Mouse (Mus musculus) frontal cortex, postnatal 36 days (tissue): ENCODE results near the gene Ppp1r18.
"Not testable (repeated sequence)": the region's sequence is repeated elsewhere in the genome, so short reads cannot be mapped to it uniquely, and the experiment has no call there.

Source experiments
- DNase-seq, 2 experiments: peaks; one replicate each; pipeline ENCODE4 v3.0.0; 2022; ENCODE audit warnings: low spot score in 2 of 2

Gene Ppp1r18

DNA sequence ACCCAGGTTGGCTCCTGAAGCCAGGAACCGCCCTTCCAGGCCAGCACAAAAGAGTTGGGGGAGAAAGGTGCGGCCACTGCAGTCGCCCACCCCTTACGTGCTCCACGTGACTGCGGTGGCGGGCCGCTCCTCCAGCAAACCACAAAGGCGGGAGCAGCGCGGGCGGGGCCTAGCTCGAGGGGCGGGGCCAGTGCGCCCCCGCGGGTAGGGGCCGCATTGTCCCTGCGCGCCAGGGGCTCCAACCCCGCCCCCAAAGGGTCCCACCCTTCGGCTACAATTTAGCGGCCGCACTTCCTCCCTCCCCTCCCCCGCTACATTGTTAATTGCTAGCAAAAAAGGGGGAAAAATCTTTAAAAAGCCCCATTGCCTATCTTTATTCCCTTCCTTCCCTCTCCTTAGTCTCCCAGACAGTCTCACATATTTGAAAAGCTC, 28.4 kb upstream of the Ppp1r18 start:
- DNase-seq: peak; percentile 77 to 80

DNA sequence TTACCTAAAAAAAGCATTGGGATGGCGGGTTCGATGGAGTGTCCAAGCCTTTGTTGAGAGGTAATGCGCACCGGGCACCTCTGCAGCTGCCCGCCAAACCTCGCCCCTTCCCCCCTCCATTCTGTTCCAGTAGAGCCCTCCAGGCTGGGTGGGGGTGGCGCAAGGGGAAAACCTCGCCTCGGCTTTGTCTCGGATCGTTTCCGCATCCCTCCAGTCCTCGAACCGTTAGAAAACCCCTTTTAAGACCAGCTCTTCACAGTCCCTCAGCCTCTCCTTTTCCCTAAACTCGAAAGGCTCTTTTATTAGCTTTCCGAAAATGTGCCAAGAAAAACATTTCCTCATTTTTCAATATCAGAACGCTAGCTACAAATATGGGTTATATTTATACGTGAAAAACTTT, 27.9 kb upstream of the Ppp1r18 start:
- DNase-seq: peak; percentile 45 to 52

DNA sequence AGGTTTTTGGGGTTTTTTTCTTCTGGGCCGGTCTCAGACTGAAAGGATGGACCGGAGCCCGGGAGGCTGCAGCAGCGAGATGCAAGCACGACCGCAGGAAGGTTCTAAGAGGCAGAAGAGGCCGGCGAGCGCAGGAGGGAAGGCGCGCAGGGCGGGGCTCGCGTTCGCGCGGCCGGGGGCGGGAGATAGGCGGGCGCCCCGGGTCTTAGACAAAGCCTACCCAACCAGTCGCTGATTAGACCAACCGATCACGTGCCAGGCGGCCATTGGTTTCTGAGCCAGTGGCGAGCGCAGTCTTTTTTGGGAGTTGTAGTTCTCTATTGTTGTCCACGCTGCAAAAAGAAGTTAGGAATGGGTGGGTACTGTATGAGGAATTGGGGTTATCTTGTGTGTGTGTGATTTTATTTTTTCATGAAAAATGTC, 27.3 kb upstream of the Ppp1r18 start, which contains the start of gene Tubb5:
TSS of gene Tubb5 (minus strand) at position 185 of the 423 bp plus-strand sequence.
- peak; percentile 96 to 98 for DNase-seq

DNA sequence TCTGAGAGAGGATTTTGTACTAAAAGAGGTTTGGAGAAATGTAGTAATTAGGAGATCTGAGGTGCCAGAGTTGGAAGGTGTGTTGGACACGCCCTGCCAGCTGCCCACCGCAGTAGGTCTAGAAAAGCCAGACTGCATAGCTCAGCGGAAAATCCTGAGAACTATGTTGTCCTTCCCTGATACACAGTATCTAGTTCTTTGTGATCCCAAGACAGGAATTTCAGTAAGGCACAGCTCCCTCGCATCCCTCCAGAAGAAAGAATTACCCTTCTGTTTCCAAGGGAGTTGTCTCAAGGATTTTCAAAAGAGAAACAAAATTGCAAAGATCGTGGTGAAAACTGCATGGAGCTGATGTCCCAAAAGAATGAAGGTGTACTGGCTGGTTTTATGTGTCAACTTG, 26.8 kb upstream of the Ppp1r18 start:
- no peak for DNase-seq

DNA sequence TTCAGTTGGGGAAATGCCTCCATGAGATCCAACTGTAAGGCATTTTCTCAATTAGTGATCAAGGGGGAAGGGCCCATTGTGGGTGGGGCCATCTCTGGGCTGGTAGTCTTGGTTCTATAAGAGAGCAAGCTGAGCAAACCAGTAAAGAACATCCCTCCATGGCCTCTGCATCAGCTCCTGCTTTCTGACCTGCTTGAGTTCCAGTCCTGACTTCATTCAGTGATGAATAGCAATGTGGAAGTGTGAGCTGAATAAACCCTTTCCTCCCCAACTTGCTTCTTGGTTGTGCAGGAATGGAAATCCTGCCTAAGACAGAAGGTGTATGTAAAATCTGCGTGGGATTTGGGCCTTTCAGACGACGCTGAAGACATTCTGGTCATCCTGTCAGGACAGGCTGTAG, 26.4 kb upstream of the Ppp1r18 start:
- DNase-seq: not testable (repeated sequence)

DNA sequence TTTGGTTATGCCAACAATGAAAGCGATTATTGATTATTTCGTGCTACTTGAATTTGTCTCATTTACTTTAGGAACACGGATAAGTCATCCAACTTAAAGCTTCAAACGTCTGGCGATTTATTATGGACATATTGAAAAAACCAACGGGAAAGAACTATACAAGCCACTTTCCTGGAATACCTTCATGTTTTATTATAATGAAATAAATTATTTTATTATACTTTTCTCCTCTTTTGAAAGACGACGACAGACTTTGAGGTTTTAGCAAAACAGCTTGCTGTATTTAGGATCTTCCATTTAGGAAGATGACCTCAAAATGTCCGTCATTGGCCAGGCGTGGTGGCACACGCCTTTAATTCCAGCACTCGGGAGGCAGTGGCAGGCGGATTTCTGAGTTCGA, 24.8 kb upstream of the Ppp1r18 start:
- DNase-seq: no peak

DNA sequence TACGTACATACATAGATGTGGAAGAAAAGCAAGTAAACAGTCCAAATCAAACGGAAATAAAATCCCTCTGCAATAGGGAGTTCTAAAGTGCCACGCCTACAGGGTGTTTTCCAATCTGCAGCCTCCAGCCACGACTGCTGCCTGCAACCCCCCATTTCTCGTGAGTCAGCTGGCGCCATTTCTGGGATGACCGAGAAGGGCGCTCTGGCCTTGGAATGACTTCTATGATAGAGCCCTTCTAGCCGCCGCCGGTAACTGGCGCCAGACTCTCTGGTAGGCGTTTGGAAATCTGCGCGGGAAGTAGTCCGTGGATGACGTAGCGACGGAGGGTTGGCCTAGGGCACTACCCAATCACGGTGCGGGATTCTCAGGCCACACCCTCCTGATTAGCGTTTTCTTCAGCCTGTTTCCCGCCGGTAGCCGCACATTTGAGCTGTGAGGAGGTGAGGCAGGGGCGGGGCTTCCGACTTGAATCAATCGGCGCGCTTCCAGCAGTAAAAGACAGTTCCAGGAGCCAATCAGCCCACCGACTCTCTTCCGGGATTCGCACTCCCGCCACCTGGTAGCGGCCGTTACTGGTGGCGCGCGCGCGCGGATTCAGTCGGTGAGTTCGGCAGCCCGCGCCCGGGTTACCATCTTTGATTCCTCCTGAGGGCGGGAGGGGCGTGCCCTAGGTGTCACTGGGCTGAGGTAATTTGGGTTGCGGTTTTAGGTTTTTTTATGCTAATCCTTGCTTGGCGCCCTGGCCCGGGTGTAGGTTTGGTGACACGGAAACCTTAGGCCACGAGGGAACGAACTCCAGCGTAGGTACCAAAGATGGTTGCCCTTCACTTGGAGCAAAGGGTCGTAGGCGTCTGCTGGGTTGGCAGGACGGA, 24.1 kb upstream of the Ppp1r18 start, which contains the start of gene Mdc1:
TSS of gene Mdc1 (plus strand) at position 440 of the 875 bp plus-strand sequence.
- peak; percentile 99 to 100 for DNase-seq

DNA sequence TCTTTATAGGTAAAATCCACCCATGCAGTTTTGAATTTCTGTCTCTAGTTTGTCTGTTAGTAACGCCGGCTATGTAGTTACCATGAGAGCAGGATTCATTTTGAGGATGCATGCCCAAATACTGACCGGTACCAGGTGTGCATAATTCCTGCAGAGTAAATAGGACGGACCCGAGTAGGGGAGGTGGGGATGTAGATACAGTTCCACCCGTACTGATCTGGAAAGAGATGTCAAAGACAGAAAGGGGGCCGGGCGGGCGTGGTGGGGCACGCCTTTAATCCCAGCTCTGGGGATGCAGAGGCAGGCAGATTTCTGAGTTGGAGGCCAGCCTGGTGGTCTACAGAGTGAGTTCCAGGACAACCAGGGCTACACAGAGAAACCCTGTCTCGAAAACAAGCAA, 23.4 kb upstream of the Ppp1r18 start:
- no peak for DNase-seq

DNA sequence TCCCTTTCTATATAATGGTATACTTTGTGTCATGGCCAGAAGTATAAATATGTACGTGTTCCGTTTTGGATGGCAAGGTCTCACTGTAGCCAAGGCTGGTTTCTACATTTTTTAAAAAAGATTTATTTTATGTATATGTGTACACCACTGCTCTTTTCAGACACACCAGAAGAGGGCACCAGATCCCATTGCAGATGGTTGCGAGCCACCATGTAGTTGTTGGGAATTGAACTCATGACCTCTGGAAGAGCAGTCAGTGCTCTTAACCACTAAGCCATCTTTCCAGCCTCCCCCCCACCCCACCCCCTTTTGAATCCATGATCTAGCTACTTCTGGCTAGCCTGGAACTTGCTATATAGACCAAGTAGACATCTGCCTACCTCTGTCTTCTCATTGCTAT, 21.9 kb upstream of the Ppp1r18 start:
- no peak for DNase-seq

DNA sequence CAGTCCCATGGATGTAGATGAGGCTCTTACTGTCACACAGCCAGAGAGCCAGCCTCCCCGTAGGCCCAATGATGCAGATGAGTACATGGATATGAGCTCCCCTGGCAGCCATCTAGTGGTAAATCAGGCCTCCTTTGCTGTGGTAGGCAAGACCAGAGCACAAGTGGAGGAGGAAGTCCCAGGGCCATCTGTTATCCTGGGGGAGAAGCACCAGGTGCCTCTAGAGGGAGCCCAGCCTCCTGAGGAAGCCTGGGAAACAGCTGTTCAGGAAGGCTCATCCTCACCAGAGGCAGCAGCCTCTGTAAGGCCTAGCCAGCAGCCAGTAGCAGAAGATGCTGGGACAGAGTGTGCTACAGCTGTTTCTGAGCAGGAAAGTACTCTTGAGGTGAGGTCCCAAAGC, 17.3 kb upstream of the Ppp1r18 start:
- peak; percentile 47 to 51 for DNase-seq

DNA sequence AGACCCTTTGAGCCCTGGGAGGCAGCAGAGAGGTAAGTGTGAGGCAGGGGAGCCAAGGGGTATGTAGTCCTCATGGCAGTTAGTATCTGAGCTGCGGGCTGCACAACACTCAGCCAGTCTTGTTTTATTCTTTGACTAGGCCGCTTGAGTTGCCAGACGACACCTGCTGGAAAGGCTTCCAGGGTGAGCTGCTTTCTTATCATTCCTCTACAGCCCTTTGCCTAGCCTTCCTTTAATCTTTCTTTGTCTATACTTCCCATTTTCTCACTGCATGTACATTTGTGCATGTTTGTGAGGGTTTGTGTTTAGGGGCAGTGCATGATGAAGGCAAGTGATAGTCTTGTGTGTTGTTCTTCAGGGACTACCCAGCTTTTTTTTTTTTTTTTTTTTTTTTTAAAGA, 14.4 kb upstream of the Ppp1r18 start:
- no peak for DNase-seq

DNA sequence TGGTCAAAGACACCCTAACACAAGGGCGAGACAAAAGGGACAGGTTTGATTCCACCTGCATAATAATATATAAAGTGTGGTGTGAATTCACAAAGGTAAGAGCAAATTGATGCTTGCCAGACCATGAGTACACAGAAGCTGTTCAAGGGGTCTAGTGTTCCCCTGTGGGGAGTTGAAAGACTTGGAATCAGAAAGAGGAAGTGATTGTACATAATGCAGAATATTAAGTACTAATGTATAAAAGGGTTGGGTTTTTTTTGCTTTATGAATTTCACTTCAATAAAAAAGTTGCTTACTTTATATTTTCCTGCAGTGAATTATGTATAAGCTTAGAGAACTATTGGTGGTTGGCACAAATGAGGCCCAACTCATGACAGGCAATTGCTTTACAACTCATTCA, 6.0 kb upstream of the Ppp1r18 start:
- no peak for DNase-seq

DNA sequence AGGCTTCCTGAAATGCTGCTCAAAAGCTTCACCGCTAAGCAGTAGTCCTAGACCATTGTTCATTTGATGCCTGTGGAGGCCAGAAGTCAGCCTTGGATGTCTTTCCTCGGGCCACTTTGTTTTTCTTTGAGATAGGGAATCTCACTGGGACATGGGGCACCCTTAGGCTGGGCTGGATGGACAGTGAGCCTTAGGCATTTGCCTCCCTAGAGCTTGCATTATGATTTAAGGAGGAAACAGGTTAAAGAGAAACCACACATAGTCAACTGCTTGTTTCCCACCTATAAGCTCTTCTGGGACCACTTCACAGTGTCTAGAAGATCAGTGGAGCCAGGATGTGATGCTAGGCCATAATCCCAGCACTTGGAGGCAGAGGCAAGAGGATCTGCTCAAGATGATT, 5.6 kb upstream of the Ppp1r18 start:
- no peak for DNase-seq

DNA sequence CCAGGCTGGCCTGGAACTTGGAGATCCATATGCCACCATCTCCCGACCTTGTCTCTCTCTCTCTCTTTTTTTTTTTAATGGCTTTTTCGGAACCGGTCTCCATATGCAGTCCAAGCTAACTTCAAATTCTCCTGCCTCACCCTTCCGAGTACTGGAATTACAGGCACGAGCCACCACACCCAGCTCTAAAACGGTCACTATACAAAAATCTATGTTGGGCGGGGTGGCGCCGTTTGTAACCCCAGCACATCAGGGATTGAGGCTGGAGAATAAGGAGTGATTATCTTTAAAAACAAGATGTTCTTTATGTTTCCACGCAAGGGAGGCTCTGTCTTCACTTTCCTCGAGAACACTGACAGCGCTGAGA, 4.6 kb upstream of the Ppp1r18 start:
- DNase-seq: no peak

DNA sequence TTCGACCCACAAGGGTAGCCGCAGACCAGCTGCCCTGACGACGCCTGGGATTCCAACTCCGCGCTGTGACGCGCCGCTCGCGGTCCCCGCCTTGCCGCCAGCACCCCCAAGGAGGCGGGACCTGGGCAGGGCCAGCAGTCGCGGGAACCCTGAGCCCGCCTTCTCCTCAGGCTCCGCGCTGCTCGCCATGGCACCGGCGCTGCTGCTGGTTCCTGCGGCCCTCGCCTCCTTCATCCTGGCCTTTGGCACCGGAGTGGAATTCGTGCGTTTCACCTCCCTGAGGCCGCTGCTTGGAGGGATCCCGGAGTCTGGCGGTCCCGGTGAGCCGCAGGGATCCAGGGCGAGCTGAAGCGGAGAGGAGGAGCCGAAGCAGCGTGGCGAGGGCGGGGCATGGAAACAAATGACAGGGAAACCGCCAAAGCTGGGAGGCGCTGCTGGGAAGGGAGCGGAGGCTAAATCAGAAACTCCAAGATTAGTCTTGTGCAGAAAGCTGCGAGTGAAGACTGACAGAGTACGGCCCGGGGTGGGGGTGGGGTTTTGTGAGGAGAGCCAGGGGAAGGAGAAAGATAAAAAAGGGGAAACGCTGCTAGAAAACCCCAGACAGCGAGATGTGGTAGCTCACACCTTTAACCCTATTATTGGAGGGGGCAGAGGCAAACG, 4.1 kb upstream of the Ppp1r18 start, which contains the start of gene Nrm:
TSS of gene Nrm (plus strand) at position 121 of the 660 bp plus-strand sequence.
- DNase-seq: peak; percentile 92

DNA sequence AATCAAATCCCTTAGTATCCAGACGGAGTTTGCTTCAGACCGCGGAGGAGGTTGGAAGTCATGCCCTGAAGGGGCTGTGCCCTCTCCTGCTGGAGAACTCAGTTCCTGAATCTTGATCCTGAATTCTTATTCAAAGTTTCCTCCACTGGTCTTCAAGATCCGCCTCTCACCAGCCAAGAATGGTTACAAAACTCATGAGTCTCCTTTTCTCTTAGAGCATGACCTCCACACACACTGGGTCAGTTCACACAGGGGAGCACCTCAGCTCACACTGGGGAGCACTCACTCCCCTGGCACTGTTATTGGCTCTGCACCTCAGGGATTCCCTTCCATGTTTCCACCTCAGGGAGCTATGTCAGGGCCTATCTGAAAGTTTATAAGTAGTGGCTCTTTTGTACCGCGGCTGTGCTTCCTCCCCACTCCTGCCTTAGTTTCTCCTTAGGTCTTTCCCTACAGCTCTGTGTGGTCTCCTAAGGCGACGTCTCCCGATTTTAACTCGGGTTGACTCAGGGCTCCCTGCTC, 500 bp upstream of the Ppp1r18 start:
- no peak for DNase-seq

DNA sequence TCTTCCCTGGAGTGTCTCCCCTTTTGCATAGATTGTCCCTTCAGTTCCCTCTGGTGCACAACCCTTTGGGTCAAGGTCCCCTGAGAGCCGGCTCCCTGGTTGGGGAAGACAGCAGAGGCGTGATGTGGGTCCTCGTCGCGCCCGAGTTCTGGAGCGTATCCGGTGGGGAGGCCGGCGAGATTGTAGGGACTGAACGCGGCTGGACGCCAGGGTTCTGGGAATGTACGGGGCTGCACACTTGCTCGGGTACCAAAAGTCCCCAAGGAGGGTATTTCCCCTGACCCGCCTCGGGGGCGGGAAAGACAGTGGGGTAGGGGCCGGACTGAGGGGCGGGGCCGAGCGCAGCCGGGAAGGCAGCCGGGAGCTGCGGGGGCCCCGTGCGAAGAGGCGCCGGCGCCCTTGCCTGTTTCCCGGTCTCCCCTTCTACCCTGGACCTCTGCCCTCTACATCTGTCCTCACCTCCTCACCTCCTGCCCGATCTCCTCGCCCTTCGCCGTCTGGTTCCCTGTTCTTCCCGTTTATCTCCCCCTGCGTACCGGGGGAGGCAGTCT, 963 bp downstream of the Ppp1r18 start:
- DNase-seq: peak in 1 of 2 experiments; percentile 39

DNA sequence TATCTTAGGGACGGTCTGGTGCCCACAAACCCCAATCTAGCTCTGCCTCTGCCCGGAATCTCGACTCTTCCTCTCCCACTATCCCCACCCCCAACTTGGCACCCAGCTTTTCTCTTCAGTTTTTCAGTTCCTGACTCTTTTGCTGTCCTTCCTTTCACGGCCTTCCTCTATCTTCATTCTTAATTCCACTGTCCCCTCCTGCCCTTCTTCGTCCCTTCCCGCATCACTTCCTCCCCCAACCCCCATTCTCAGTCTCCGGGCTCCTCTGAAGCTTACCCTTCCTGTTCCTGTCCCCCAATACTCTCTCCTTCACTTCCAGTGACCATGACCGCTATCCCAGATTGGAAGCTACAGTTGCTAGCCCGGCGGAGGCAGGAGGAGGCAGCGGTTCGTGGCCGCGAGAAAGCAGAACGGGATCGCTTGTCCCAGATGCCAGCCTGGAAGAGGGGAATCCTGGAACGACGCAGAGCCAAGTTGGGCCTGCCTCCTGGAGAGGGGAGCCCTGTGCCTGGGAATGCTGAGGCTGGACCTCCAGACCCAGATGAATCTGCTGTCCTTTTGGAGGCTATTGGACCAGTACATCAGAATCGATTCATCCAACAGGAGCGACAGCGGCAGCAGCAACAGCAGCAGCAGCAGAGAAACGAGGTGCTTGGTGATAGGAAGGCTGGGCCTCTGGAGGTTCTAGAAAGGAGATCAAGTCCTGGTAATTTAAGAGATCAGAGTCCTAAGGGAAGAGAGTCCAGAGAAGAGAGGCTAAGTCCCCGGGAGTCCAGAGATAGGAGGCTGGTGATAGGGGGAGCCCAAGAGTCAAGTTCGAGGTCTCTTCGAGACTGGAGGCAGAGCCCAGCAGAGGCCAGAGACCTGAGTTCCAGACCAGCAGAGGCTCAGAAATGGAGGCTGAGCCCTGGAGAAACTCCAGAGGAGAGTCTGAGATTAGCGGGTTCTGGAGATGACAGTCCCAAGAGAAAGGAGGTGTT, 1.8 kb downstream of the Ppp1r18 start:
- no peak for DNase-seq

DNA sequence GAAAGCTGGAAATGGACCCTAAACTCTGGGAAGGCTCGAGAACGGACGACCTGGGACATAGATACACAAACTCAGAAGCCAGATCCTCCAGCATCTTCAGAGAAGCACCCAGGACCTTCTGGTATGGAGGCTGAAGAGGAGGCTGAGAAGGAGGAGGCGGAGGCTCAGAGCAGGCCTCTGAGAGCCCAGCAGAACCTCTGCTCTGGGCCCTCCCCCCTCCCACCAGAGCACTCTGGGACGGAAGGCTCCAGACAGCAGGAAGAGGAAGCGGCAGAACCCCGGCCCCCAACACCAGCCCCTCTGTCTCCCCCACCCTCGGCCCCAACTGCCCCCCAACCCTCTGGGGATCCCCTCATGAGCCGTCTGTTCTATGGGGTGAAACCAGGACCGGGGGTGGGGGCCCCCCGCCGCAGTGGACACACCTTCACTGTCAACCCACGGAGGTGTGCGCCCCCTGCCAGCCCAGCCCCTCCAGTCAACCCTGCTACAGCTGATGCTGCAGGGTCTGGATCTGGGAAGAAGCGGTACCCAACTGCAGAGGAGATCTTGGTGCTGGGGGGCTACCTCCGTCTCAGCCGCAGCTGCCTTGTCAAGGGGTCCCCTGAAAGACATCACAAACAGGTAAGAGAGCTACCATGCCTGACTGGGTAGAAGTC, 2.9 kb downstream of the Ppp1r18 start:
- DNase-seq: no peak

DNA sequence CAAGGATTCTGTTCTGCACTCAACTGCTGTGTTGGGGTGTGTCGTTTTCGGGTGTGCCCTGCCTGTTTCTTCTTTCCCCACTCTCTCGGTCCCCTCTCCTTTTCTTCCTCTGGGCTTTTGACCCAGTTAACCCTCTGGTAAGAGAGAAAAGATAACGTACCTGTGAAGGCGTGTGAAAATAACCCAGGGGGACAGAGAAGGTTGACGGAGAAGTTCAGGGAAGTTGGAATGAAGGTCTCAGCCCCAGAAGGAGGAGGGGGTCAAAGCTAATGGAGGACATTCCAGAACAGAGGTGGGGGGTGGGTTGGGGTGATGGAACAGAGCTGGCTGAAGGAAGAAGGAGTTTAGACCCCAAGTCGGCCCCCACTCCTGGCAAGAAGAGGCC, 3.6 kb downstream of the Ppp1r18 start:
- DNase-seq: no peak
